Mouse (Mus musculus) stomach, embryonic 14.5 days (tissue): ENCODE measurements around the gene Knstrn. TPM values are rescaled to one million over a fixed set of nuclear protein-coding genes. Genes with fewer than 3 reads are reported as not detected.
A peak's percentile ranks its signal among the peaks of the same experiment; 100 is the strongest.

Source experiments
- ATAC-seq: fragments of 200-750 bp; cut with Nextera tagmentation; 2 replicates; pipeline ENCODE4 v1.8.0; 2017; ENCODE audit warnings: low read depth, moderate TSS enrichment; ENCODE audit not compliant: insufficient number of reproducible peaks, insufficient read depth, low FRiP score
- H3K27ac ChIP-seq: fragments of 300-500 bp; sonication (generic); 2 replicates; pipeline ENCODE4 v1.5.1; 2014; ENCODE audit warnings: mild to moderate bottlenecking, low read length, moderate library complexity, mixed read lengths
- H3K27me3 ChIP-seq: fragments of 300-500 bp; sonication (generic); 2 replicates; pipeline ENCODE4 v1.6.1; 2014; ENCODE audit warnings: low read length, control low read depth, mixed read lengths; ENCODE audit not compliant: control insufficient read depth, insufficient read depth
- H3K36me3 ChIP-seq: fragments of 300-500 bp; sonication (generic); 2 replicates; pipeline ENCODE4 v1.6.1; 2014; ENCODE audit warnings: mild to moderate bottlenecking, control low read depth, low read length, moderate library complexity, mixed read lengths; ENCODE audit not compliant: control insufficient read depth, insufficient read depth
- H3K4me1 ChIP-seq: fragments of 300-500 bp; sonication (generic); 2 replicates; pipeline ENCODE4 v1.6.1; 2014; ENCODE audit warnings: low read length, control low read depth, mixed read lengths; ENCODE audit not compliant: control insufficient read depth, insufficient read depth
- H3K4me2 ChIP-seq: fragments of 300-500 bp; sonication (generic); replicated peaks from 2 replicates; pipeline ENCODE4 v1.6.1; 2014; ENCODE audit warnings: low read depth, low read length, control low read depth
- H3K4me3 ChIP-seq: fragments of 300-500 bp; sonication (generic); 2 replicates; pipeline ENCODE4 v1.5.1; 2014; ENCODE audit warnings: low read depth, low read length, control low read depth
- H3K9ac ChIP-seq: fragments of 300-500 bp; sonication (generic); replicated peaks from 2 replicates; pipeline ENCODE4 v1.6.1; 2014; ENCODE audit warnings: low read depth, mild to moderate bottlenecking, control low read depth, low read length, moderate library complexity, mixed read lengths
- H3K9me3 ChIP-seq: fragments of 300-500 bp; sonication (generic); 2 replicates; pipeline ENCODE4 v1.6.1; 2016; ENCODE audit warnings: low read depth, low read length, control low read depth; ENCODE audit not compliant: control insufficient read depth
- WGBS: fragments of 180-500 bp; shearing (Covaris S2); extraction: QIAGEN DNeasy Blood & Tissue Kit; methylation state at CpG from one replicate; pipeline ENCODE4 v1.1.7; 2014; 5-methylcytosine and 5-hydroxymethylcytosine counted together
- polyA plus RNA-seq: library from polyadenylated mRNA; unstranded; fragments of >200 nt; fragmentation: Nextera tagmentation; extraction: Ambion mirVana; gene quantifications from 2 replicates; pipeline ENCODE4 v1.2.1, GENCODE M21; 2014

Knstrn gene
- polyA plus RNA-seq: 103 and 105 TPM in 2 replicates

- H3K4me3 ChIP-seq: peak within 1 kb of the TSS; percentile 73
- peak within 1 kb of the TSS; percentile 76 for H3K9ac ChIP-seq
- peak within 1 kb of the TSS; percentile 55; the same call in 1 of the 2 replicates for H3K27ac ChIP-seq
- WGBS: under 1% methylated on average over 49 of the region's 49 CpGs
- peaks cover 13% of the 10 kb centered on the region for H3K4me1 ChIP-seq
- H3K9me3 ChIP-seq: no peaks in the 10 kb centered on the region
- H3K4me2 ChIP-seq: peak within 1 kb of the TSS; percentile 85
- H3K27me3 ChIP-seq: no peaks in the 10 kb centered on the region
- ATAC-seq: peak; percentile 94
- peaks cover 11% of the 10 kb centered on the region; the same call in 1 of the 2 replicates for H3K36me3 ChIP-seq
Measured at GRCm38 (mm10) chr2:118813981-118814836, at the start of gene Knstrn. Gene Knstrn, plus strand, starts transcription at chr2:118814003.

DNA sequence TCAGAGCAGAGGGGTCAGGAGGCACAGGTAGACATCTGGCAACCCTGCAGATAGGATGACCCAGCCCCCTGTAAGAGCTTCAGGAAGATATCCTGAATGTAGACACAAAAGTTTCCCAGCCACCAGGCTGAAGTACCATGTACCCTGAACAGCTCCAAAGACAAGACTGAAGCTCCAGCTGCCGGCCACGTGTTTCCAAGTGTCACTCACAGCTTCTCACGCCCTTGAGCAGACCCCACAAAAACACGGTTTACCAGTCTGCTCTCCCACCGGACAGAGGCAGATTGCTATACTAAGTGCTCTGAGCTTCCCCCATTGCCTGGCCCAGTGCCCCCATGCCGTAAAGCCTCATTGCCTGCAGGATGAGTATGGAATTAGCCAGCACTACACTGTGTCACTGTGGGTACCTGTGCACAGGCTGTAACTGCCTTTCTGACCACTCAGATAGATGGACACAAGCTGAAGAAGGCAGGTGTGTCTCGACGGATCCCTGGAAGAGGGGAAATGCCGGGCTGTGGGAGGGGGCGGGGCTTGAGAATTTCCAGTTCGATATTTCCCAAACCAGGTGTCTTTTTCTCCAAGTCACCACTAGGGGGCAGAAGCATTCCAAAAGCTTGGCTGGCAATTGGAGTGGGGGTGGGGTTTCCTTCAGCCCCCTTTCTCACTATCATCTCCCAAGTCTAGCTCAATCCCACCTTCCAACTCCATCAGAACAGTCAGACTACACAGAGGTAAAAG, 49.5 kb upstream of the Knstrn start:
- Histone ChIP-seq H3K27ac (no peak overlapping the region), H3K4me3 (no peak overlapping the region), H3K9ac (no peak overlapping the region), H3K4me1 (peaks cover 31% of the 10 kb centered on the region), H3K4me2 (no peak overlapping the region), H3K9me3 (no peaks in the 10 kb centered on the region), H3K36me3 (no peaks in the 10 kb centered on the region), H3K27me3 (no peaks in the 10 kb centered on the region)
- ATAC-seq: no peak
- 25% methylated on average over 11 of the region's 11 CpGs for WGBS

DNA sequence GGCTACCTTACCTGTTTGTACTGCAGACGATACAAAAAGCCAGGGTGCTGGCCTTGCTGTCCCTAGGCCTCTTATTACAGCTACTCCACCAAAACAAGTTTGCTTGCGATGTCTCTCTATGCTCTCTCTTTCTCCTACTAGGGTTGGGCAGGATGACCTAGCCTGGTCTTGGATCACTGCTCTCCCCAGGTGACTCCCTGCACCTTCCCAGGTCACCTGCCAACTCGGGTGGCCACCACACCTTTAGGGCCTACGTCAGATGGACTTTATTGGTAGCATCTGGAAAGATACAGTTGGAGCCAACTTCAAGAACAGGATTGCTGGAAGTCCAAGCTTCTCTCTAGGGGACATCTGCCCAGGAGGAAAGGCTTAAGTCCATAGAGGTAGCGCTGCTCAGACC, 48.9 kb upstream of the Knstrn start:
- H3K36me3 ChIP-seq: no peaks in the 10 kb centered on the region
- H3K27ac ChIP-seq: no peak overlapping the region
- H3K9me3 ChIP-seq: no peaks in the 10 kb centered on the region
- peaks cover 31% of the 10 kb centered on the region for H3K4me1 ChIP-seq
- no peak for ATAC-seq
- 82% methylated on average over 5 of the region's 5 CpGs for whole genome bisulfite sequencing
- H3K4me3 ChIP-seq: no peak overlapping the region
- no peak overlapping the region for H3K9ac ChIP-seq
- no peaks in the 10 kb centered on the region for H3K27me3 ChIP-seq
- H3K4me2 ChIP-seq: no peak overlapping the region

GRCm38 (mm10) chr2:118766041-118767033, 47.5 kb upstream of the Knstrn start:
- Histone ChIP-seq H3K9ac (no peak overlapping the region), H3K36me3 (no peaks in the 10 kb centered on the region), H3K4me1 (peaks cover 28% of the 10 kb centered on the region), H3K9me3 (no peaks in the 10 kb centered on the region), H3K4me2 (no peak overlapping the region), H3K27me3 (no peaks in the 10 kb centered on the region), H3K4me3 (no peak overlapping the region), H3K27ac (no peak overlapping the region)
- no peak for ATAC-seq
- 73% methylated on average over 10 of the region's 10 CpGs for WGBS

- Histone ChIP-seq H3K9ac (no peak within 1 kb of the TSS), H3K4me2 (no peak within 1 kb of the TSS), H3K27ac (no peak within 1 kb of the TSS)
Measured at GRCm38 (mm10) chr2:118772158-118772874, 41.5 kb upstream of the Knstrn start, which contains the start of gene Phgr1. Gene Phgr1, plus strand, starts transcription at chr2:118772769.

GRCm38 (mm10) chr2:118774536-118774935, 39.3 kb upstream of the Knstrn start:
- WGBS: 60% methylated on average over 2 of the region's 2 CpGs
- no peak for ATAC-seq
- Histone ChIP-seq H3K36me3 (no peaks in the 10 kb centered on the region), H3K9ac (no peak overlapping the region), H3K27ac (no peak overlapping the region), H3K4me2 (no peak overlapping the region), H3K9me3 (no peaks in the 10 kb centered on the region), H3K4me3 (no peak overlapping the region), H3K27me3 (no peaks in the 10 kb centered on the region), H3K4me1 (peaks cover 9% of the 10 kb centered on the region; the same call in 1 of the 2 replicates)

More at GRCm38 (mm10) chr2:118772158-118772874, 41.5 kb upstream of the Knstrn start, which contains the start of gene Phgr1:
- Histone ChIP-seq H3K4me1 (peaks cover 9% of the 10 kb centered on the region; the same call in 1 of the 2 replicates), H3K9me3 (no peaks in the 10 kb centered on the region), H3K4me3 (no peak within 1 kb of the TSS), H3K36me3 (no peaks in the 10 kb centered on the region), H3K27me3 (no peaks in the 10 kb centered on the region)
- 65% methylated on average over 6 of the region's 6 CpGs for WGBS
- ATAC-seq: peak; percentile 76

DNA sequence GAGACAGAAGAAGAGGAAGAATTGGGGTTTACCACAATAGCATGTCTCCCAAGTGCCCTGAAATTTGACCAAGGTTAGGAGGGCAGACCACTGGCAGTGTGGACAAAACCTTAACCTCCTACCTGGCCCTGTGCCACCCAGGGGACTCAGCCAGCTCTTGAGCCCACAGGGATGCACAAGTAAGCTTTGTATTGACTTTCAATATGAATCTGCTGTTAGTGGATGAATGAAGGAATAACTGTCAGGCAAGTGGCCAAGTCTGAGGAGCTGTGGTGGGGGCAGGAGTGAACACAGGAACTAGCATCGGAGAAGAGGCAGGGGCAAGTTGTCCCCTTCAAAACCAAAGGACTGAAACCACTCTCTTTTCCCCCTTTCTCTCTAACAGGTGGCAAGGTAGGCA, 38.4 kb upstream of the Knstrn start:
- H3K27me3 ChIP-seq: no peaks in the 10 kb centered on the region
- H3K4me1 ChIP-seq: peaks cover 9% of the 10 kb centered on the region; the same call in 1 of the 2 replicates
- no peak overlapping the region for H3K27ac ChIP-seq
- no peaks in the 10 kb centered on the region for H3K9me3 ChIP-seq
- H3K36me3 ChIP-seq: no peaks in the 10 kb centered on the region
- 50% methylated on average over 1 of the region's 1 CpGs for WGBS
- H3K4me3 ChIP-seq: no peak overlapping the region
- no peak overlapping the region for H3K9ac ChIP-seq
- ATAC-seq: no peak
- H3K4me2 ChIP-seq: no peak overlapping the region
